Mouse (Mus musculus): ENCODE results near the gene Olfr376.

The Olfr376 gene

DNA sequence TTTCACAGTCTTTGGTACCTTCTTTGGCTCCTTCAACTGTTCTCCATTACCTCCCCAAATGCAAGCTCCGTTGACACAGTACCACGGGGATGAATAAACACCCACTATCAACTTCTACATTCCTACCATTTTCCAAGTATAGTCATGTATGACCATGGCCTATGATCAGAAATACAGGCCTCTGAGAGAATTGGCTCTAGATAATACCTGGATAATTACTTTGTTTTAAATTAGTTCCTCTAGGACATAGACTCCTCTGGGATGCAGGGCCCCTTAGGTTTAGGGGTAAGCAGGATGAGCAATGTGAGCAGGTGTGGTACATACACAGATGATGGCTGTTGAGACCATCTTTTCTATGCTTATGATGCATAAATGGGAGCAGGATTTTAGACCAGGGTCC is at the start of gene Olfr376:
Gene Olfr376 (plus strand): TSS at position 301 of the 400 bp plus-strand sequence.
- DNase-seq (ENCODE audit: low spot score), result no peak

DNA sequence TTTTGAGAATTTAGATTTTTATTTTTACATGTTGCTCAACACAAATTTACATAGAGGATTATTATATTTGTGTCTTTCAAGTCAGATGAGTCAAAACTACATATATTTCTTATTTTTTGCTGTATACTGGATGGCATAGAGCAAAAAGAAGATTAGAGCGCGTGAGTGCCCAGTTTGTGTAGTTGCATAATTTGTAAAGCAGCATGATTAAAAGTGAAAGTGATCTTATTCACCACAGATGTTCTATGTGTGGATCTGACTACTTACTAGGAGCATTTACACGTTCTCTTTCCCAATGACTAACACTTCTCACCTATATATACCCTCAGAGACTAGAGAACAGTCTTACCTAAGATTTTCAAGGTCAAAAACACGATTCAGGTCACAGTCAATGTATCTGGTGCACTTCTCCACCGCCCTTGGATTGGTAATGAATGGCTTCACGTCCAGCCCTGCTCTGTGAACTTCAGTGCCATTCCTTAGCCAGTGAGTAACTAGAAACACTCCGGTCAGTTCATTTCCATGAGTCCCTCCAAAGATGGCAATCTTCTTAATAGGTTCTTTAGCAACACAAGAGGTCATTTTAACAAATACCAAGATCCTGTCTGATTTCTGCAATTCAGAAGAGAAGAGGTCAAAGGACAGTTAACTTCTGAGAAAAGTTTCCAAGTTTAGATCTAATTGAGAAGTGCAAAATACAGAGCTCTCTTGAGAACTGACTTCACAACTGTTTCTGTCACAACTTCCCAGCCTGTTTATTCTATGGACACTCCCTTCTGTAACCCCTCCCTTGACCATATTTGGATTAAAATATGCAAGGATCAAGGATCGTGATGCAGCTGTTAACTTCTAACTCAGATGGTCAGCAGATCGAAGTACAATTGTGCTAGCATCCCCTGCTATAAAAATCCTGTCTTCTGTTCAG is 46.9 kb upstream of the Olfr376 start:
- no peak for DNase-seq (ENCODE audit: low spot score)

DNA sequence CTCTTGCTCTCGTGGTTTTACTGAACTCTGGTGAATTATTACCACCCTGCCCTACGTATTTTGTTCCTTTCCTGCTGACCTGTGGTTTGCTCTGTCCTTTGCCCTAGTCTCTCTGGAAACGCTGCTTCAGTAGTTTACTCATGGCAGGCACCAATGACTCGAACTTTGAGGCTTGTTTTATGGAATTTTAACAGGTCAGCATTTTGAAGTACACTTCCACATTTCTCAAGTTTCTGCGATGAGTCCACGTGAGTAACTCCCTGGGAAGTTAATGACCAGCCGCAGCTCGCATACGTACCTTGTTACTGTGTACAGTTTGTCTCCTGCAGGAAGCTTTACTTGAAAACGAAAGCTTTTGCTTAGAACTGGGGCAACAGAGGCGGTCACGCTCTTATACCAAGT is 44.6 kb upstream of the Olfr376 start:
- DNase-seq (ENCODE audit: low spot score), result no peak

DNA sequence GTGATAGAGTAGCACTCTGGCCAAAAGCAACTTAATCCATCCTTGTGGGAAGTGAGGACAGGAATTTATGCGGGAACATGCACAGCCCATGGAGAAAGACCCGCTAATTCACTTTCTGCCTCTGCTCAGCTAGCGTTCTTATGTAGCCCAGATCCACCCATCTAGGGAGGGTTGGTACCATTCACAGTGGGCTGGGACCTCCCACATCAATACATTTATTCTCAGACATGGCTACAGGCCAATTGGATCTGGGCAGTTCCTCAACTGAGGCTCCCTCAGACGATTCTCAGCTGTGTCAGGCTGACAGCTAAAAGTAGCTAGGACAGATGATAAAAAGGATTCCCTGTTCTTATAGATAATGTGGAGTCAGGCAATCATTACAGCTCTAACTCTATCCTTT is 43.7 kb upstream of the Olfr376 start:
- no peak for DNase-seq (ENCODE audit: low spot score)

DNA sequence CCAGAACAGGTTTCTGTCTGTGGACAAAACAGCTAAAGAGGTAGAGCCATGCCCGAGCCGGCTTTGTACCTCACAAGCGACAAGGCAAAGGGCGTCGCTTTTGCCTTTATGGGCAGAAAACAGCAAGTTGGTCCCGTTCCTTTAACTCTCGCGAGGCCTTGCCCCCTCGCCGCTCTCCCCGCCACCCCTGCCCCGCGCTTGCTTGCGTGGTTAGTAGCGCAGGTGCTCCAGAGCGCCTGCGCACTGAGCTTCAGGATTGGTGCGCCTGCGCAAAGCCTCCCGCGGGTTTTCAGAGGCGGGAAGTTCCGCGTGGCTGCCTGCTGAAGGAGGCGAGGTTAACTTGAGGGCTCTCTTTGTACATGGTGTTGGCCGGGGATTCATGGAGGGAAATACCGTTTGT is 41.6 kb upstream of the Olfr376 start, which contains the start of the genes Aspa, Gm49340 and Spata22:
Gene Aspa (minus strand): TSS at position 155 of the 400 bp plus-strand sequence.
Gene Gm49340 (plus strand): TSS at position 300 of the 400 bp plus-strand sequence.
Gene Spata22 (plus strand): TSS at position 300 of the 400 bp plus-strand sequence.
- peak; percentile 91 for DNase-seq (ENCODE audit: low spot score)

DNA sequence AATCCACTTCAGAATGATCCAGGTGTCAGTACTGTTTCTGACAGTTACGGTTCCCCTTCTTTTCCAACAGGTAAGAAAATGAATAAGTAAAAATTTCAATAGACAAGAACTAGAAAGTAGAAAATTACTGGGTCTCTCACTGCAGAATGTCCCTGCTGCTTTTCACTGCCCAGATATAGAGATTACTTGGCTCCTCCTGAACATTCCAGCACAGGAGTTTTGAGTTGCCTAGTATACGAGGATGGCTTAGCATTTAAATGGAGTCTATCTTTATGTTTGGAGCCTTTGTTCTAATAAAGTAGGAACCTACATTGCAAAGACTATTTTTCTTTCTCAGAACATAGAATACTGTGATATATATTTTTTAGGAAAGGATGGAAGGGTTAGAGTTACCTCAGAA is 37.7 kb upstream of the Olfr376 start:
- DNase-seq (ENCODE audit: low spot score), result no peak

DNA sequence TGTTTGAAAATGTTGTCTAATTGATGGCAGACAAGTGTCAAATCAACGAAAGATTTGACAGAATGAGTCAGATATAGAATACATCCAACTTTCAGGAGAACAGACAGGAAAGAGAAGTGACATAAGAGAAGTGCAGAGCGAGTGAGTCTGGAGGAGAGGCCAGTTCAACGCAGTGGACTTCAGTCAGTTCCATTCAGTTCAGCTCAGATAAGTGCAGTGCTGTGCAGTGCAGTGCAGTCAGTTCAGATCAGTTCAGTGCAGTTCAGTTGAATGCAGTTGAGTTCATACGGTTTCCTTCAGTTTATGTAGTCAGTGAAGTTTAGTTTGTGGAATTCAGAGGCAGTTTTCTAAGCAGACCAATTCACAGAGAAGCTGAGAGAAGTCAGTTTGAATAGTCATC is 34.1 kb upstream of the Olfr376 start:
- DNase-seq (ENCODE audit: low spot score), result no peak

DNA sequence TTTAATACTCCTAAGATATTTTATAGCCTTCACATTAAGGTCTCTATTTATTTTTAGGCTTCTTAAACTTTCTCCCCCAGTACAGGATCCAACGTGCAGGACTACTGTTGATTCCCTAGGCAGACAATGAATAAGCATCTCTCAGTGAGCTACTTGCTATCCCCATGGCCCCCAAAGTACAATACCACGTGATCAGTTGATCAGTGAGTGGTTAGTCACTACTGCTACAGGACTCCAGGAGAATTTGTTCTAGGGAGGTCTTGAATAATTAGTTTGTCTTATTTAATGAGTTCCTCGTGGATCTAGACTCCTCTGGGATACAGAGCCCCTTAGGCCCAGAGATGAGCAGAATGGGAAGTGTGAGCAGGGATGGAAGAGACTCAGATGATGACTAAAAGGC is 20.6 kb upstream of the Olfr376 start, which contains the start of gene Olfr20:
Gene Olfr20 (plus strand): TSS at position 301 of the 400 bp plus-strand sequence.
- DNase-seq (ENCODE audit: low spot score), result no peak

DNA sequence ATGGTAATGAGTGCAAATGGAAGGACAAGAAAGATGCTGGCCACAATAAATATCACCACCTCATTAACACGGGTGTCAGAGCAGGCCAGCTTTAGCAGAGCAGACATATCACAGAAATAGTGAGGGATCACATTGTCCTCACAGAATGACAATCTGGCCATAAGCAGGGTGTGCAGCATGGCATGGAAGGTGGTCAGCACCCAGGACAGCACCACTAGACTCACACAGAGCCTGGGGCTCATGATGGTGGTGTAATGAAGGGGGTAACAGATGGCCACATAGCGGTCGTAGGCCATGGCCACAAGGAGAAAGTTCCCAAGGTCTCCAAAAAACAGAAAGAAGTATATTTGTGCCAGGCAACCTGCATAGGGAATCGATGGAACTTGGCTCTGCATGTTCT is 24.3 kb downstream of the Olfr376 start:
- no peak for DNase-seq (ENCODE audit: low spot score)

DNA sequence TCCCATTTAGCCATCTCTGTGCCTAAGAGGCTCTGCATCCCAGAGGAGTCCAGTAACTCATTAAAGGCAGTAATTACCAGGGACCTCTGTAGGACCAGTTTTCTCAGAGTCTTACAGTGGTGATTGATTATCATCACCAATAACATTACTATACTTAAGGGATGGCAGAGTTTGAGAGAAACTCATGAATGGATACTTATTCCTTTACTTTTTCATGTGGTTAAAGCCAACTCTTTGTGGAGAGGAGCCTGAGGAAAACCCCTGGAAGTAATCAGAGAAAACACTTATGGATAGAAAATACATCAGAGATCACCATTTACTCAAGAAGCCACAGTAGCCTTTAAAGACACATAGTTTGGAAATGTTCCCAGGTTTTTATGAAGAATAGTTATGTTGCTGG is 28.5 kb downstream of the Olfr376 start, which contains the start of gene Olfr1:
Gene Olfr1 (minus strand): TSS at position 101 of the 400 bp plus-strand sequence.
- no peak for DNase-seq (ENCODE audit: low spot score)
